Mouse (Mus musculus): ENCODE results near the gene Icmt. TPM values are rescaled to one million over a fixed set of nuclear protein-coding genes. Genes with fewer than 3 reads are reported as not detected.
A peak's percentile ranks its signal among the peaks of the same experiment; 100 is the strongest.

Icmt gene
- total RNA-seq, 1 experiment from 2014 or later, result 14.9 TPM

- ATAC-seq (replicated peaks; ENCODE audit: insufficient number of reproducible peaks, low FRiP score, low TSS enrichment, poor library complexity, severe bottlenecking), result no peak
Observed at GRCm38 (mm10) chr4:152292102-152292765, 4.8 kb upstream of the Icmt start.

GRCm38 (mm10) chr4:152294188-152294929 is 2.7 kb upstream of the Icmt start:
- no peak for ATAC-seq (replicated peaks; ENCODE audit: insufficient number of reproducible peaks, low FRiP score, low TSS enrichment, poor library complexity, severe bottlenecking)

GRCm38 (mm10) chr4:152295916-152296315 is 1.1 kb upstream of the Icmt start:
- ATAC-seq (replicated peaks; ENCODE audit: insufficient number of reproducible peaks, low FRiP score, low TSS enrichment, poor library complexity, severe bottlenecking), result no peak

GRCm38 (mm10) chr4:152296371-152296770 is 656 bp upstream of the Icmt start:
- no peak for ATAC-seq (replicated peaks; ENCODE audit: insufficient number of reproducible peaks, low FRiP score, low TSS enrichment, poor library complexity, severe bottlenecking)

GRCm38 (mm10) chr4:152298836-152299235 is 1.8 kb downstream of the Icmt start:
- no peak for ATAC-seq (replicated peaks; ENCODE audit: insufficient number of reproducible peaks, low FRiP score, low TSS enrichment, poor library complexity, severe bottlenecking)

GRCm38 (mm10) chr4:152300375-152300774 is 3.3 kb downstream of the Icmt start:
- ATAC-seq (replicated peaks; ENCODE audit: insufficient number of reproducible peaks, low FRiP score, low TSS enrichment, poor library complexity, severe bottlenecking), result no peak

GRCm38 (mm10) chr4:152302012-152302411 is 5.0 kb downstream of the Icmt start:
- ATAC-seq (replicated peaks; ENCODE audit: insufficient number of reproducible peaks, low FRiP score, low TSS enrichment, poor library complexity, severe bottlenecking), result no peak

GRCm38 (mm10) chr4:152303172-152303571 is 6.1 kb downstream of the Icmt start:
- no peak for ATAC-seq (replicated peaks; ENCODE audit: insufficient number of reproducible peaks, low FRiP score, low TSS enrichment, poor library complexity, severe bottlenecking)

- ATAC-seq (replicated peaks; ENCODE audit: insufficient number of reproducible peaks, low FRiP score, low TSS enrichment, poor library complexity, severe bottlenecking), result no peak
Observed at GRCm38 (mm10) chr4:152304685-152305084, 7.7 kb downstream of the Icmt start.

- ATAC-seq (replicated peaks; ENCODE audit: insufficient number of reproducible peaks, low FRiP score, low TSS enrichment, poor library complexity, severe bottlenecking), result no peak
Observed at GRCm38 (mm10) chr4:152305991-152306390, 9.0 kb downstream of the Icmt start.

- no peak for ATAC-seq (replicated peaks; ENCODE audit: insufficient number of reproducible peaks, low FRiP score, low TSS enrichment, poor library complexity, severe bottlenecking)
Observed at GRCm38 (mm10) chr4:152307542-152307941, 10.5 kb downstream of the Icmt start.

GRCm38 (mm10) chr4:152312186-152312585 is 15.2 kb downstream of the Icmt start:
- ATAC-seq (replicated peaks; ENCODE audit: insufficient number of reproducible peaks, low FRiP score, low TSS enrichment, poor library complexity, severe bottlenecking), result no peak

GRCm38 (mm10) chr4:152313211-152313632 is 16.2 kb downstream of the Icmt start:
- ATAC-seq (replicated peaks; ENCODE audit: insufficient number of reproducible peaks, low FRiP score, low TSS enrichment, poor library complexity, severe bottlenecking), result no peak

GRCm38 (mm10) chr4:152313934-152314333 is 16.9 kb downstream of the Icmt start:
- no peak for ATAC-seq (replicated peaks; ENCODE audit: insufficient number of reproducible peaks, low FRiP score, low TSS enrichment, poor library complexity, severe bottlenecking)

- ATAC-seq (replicated peaks; ENCODE audit: insufficient number of reproducible peaks, low FRiP score, low TSS enrichment, poor library complexity, severe bottlenecking), result no peak
Observed at GRCm38 (mm10) chr4:152315498-152316213, 18.6 kb downstream of the Icmt start.

GRCm38 (mm10) chr4:152317631-152318033 is 20.6 kb downstream of the Icmt start:
- ATAC-seq (replicated peaks; ENCODE audit: insufficient number of reproducible peaks, low FRiP score, low TSS enrichment, poor library complexity, severe bottlenecking), result no peak

GRCm38 (mm10) chr4:152318517-152319234 is 21.6 kb downstream of the Icmt start, which contains the start of gene Rnf207:
Rnf207 (minus strand) TSS chr4:152318993.
- ATAC-seq (replicated peaks; ENCODE audit: insufficient number of reproducible peaks, low FRiP score, low TSS enrichment, poor library complexity, severe bottlenecking), result peak; percentile 74

GRCm38 (mm10) chr4:152321464-152321863 is 24.4 kb downstream of the Icmt start:
- no peak for ATAC-seq (replicated peaks; ENCODE audit: insufficient number of reproducible peaks, low FRiP score, low TSS enrichment, poor library complexity, severe bottlenecking)

Measured in monocyte, adult 5-6 weeks (primary cell).